Mouse (Mus musculus) G1E (cell line): ENCODE results near the gene Tbx10.

Experiments used
- CTCF ChIP-seq: IDR thresholded peaks from 2 replicates; pipeline ENCODE4 v1.5.1; 2012; ENCODE audit warnings: low read depth, low read length, inconsistent platforms, mixed read lengths
- GATA1 ChIP-seq: IDR thresholded peaks from 2 replicates; pipeline ENCODE4 v1.6.1; 2012; ENCODE audit warnings: borderline replicate concordance, low read length, inconsistent platforms, mixed read lengths
- GATA2 ChIP-seq: IDR thresholded peaks from 2 replicates; pipeline ENCODE4 v1.6.1; 2012; ENCODE audit warnings: low read depth, low read length, inconsistent platforms, borderline replicate concordance
- POLR2AphosphoS5 ChIP-seq: IDR thresholded peaks from 2 replicates; pipeline ENCODE4 v1.6.1; 2012; ENCODE audit warnings: low read depth, low read length, inconsistent platforms; ENCODE audit not compliant: insufficient replicate concordance
- TAL1 ChIP-seq: conservative IDR thresholded peaks from 2 replicates; pipeline ENCODE4 v1.6.1; 2012; ENCODE audit warnings: low read depth, low read length, inconsistent platforms, mixed read lengths

DNA sequence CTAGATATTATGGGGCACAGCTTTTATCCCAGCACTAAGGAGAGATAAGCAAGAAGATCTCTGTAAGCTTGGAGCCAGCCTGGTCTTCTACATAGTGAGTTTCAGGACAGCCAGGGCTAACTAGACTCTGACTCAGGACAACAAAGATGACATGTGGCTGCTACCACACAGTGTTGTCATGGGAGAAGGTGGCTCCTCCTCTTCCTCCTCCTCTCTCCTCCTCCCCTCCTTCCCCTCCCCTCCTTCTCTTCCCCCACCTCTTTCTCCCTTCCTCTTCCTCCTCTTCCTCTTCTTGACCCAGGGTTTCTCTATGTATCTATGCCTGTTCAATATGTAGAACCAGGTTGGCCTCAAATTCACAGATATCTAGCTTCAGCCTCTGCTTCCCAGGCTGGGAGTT is 41.1 kb upstream of the Tbx10 start:
- TF ChIP-seq GATA2: no peak
- no peak for TF ChIP-seq CTCF
- no peak for TF ChIP-seq GATA1
- TF ChIP-seq POLR2AphosphoS5: no peak
- no peak for TF ChIP-seq TAL1
